Mouse (Mus musculus) mouse trophoblast stem cell (cell line): ENCODE results near the gene Zfp263.

Source experiments
- in situ Hi-C, 2 experiments: fragments of 300-500 bp; cut with MseI, MboI; formaldehyde crosslinking; loops; 2 replicates in 1 of 2; 3 replicates in 1 of 2; pipeline ENCODE4 v1.15.1; 2025

Gene Zfp263

DNA sequence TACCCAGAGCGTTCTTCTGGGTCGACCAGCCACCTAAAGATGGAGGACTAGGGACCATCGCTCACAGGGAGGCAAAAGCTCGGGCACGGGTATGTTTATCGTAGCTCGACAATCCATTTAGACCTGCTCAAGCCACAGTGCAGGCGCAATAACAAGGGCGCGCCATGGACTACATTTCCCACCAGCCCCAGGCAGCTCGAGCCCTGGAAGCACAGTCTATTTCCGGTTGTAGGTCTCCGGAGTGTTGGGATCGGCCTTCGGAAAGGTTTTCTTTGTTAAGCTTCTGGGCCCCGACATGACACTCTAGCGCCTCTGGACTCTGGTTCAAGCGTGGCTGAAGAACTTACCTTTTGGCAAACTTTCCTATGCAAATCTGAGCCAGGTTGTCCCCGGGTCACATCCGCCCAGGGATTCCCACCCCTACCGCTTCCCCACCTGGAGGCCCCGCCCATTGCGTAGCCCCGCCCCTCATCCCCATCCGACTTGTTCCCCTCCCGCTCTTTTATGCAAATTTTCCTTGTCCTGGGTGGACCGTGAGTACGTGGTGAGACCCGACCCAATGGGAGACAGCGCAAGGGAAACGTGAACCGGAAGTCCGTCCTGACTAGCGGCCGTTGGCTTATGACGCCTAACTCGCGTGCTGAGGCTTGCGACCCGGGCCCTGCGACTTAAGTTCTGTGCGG lies at the start of gene Zfp263:
Gene Zfp263 (plus strand): TSS at position 591 of the 683 bp plus-strand sequence.
- in situ Hi-C loops = no loop called here

DNA sequence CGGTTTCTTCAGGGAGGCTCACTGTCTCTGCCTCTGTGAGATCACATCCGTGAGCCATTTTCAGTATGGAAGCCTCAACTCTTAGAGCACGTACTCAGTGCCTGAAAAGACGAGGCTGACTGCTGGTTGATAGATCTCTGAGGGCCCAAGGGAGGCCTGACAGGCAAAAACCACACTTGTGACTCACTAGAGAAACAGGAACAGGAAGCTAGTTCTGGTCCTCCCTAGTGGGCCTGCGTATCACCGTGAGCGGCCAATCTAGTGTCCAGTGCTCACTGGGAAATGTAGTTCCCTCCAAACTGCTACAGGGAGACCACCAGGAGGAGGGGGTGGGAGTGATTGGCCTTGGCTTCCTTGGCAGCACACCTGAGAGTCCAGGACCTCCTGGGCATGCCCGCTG lies 44.6 kb upstream of the Zfp263 start:
- in situ Hi-C loops = no loop called here

DNA sequence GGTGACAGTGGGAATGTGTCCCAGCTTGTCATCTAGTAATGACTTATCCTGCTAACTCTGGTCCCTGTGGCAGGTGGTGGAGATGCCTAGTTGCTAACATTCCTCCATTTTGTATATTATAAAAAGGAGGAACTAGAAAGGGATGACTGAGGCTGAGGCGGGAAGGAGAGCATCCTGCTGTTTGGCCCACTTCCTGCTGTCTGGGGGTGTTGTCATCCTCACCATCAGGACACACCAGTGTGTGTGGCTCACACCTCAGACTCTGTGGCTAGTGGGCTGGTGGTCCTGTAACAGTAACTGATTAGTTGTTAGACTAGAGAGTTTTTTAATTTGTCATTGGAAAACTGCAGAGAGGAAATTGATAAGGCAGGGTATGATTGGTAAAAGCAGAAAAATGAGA lies 43.0 kb upstream of the Zfp263 start:
- in situ Hi-C loops = no loop called here

DNA sequence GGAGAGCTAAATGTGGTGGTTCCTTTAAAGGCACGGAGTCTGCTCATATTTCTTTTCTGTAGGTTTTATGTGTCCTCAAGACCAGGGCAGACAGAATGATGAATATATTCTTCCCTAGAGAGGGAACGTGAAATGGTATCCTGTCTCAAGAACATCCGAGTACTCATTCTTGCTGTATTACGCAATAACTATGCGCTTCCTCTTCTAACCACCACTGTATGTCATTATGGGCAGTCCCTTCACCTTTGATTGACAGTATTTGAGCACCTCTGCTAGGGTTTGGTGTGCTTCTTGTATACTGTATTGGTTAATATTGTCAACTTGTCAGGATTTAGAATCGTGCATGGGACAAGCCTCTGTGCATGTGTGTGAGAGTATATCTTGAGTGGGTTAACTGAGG lies 37.2 kb upstream of the Zfp263 start:
- in situ Hi-C loops = no loop called here

DNA sequence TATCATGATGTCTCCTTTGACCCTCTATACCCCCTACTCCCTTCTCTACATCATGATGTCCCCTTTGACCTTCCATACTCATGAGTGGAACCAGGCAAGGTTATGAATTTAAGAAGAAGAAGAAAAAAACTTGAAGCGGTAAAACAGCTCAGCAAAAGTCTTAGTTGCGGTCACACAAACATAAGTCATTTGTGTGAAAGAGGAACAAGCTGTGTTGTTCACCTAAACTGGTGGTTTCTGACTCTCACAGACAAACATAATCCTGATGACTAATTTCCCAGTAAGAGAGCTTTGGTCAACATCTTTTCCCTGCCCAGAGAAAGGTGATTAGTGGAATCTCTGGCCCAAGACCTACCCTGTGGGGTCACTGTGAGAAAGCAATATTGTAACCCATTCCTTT lies 29.2 kb upstream of the Zfp263 start:
- in situ Hi-C loops = no loop called here

DNA sequence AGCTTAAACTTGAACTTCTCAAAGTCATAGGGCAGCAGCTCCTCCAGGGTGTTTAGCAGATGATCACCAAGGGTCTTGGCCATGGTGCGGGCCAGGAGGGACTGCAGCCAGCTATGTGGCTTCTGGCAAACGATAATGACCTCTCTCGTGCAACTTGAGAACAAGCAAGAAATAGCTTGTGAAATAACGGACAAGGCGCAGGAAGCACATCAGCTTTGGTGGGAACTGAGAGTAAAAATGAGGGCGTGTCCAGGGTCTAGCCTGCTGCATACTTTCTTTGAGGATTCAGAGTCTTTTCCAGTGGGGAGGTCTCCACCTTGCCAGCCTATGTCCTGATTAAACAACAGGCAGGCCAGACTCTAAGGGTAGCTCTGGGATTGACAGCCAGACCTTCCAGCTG lies 25.9 kb upstream of the Zfp263 start, which contains the start of gene Mefv:
Gene Mefv (minus strand): TSS at position 118 of the 400 bp plus-strand sequence.
- in situ Hi-C loops = no loop called here

DNA sequence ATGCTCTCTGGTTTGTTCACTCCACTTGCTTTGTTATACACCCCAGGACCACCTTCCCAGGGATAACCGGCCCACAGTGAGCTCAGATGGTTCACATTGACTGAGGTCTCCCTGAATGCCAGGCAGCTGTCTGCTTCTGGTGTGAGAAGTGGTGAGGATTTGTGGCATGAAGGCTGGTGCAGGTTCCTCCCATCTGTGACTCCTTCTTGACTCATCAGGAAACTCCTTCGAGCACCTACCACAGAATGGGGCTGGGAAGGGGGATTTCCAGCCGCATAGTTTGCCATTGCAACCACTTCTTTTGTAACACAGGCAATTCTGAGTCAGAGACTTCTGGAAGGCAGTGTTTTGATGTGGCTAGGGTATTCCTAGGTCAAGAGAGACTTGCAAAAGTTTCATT lies 20.7 kb upstream of the Zfp263 start:
- in situ Hi-C loops = no loop called here

DNA sequence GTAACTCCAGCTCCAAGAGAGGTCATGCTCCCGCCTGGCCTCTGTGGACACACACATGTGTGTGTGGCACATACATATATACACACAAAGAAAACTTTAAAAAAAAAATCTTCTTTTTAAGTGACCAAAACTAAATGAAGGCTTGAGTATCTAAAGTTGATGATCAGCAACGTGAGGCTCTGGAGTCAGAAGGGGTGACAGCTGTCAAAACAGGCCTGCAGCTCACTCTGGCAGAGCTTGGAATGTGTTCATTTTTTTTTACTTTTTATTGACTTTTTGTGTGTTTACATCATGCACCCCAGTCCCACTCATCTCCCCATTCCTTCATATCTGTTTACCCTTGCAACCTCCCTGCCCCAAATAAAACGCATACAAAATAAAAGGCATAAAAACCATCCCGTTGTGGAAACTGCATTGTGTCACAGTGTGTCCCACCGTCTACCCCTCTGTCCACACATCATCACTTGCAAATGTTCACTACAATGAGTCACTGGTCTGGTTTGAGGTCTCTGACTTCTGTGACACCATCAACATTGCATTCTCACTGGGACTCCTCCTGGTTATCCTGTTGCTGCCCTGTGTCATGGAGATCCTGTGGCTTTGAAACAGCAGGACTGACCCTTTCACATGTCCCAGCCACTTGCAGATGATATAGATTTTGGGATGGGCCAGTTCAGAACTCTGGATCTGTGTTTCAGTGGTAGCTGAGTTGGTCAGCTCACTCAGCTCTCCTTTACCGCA lies 15.7 kb upstream of the Zfp263 start:
- in situ Hi-C loops = no loop called here

DNA sequence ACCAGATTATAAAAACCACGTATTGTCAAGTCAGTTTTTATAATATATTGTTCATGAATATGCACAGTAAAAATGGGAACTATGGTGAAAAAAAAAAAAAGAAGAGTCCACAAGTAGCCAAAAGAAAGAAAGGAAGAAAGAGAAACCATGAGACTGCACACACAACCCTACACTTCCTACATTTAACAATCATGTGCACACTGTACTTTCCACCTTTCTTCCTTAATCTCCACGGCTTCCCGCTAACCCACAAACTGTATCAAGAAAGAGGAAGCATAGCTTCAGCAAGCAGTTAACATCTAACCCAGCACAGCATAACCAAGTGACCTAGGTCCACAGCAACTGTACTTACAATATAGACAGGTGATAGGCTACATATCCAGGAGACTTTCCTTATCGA lies 11.3 kb upstream of the Zfp263 start:
- in situ Hi-C loops = no loop called here

DNA sequence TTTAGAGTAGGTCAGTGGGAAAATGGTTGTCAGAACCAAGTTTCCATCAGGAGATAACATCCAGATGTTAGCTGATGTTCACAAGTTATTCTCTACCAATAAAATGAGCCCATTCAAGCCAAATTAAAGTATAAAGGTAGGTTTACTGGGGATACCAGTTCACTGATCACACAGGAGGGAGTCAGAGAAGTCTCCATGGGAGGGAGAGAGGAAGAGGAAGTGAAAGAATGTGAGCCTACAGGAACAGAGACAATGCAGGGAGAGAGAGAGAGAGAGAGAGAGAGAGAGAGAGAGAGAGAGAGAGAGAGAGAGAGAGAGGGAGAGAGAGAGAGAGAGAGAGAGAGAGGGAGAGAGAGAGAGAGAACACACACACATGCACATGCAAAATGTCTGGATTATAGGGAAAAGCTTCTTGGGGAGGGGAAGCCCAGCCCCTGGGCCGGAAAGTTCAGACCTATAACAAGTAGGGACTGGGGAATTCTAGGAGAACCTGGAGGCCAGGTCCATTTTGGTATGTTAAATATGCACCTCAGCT lies 10.6 kb upstream of the Zfp263 start:
- in situ Hi-C loops = no loop called here

DNA sequence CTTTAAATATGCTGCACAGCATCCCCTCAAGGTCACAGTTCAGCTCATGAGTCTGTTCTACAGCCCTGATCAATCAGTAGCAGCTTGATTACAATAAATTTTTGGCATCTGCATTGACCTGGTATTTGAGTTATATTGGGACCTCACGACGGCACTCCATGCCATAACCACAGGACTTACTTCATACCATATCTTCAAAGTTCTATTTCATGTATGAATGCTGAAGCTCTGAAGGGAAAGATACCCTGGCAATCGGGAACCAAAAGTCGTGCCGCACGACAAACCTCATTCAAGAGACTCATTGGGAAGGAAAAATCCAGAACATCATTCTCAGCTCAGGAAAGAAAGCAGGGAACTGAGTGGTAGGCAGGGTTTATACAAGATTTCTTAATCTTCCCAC lies 1.4 kb upstream of the Zfp263 start:
- in situ Hi-C loops = no loop called here

DNA sequence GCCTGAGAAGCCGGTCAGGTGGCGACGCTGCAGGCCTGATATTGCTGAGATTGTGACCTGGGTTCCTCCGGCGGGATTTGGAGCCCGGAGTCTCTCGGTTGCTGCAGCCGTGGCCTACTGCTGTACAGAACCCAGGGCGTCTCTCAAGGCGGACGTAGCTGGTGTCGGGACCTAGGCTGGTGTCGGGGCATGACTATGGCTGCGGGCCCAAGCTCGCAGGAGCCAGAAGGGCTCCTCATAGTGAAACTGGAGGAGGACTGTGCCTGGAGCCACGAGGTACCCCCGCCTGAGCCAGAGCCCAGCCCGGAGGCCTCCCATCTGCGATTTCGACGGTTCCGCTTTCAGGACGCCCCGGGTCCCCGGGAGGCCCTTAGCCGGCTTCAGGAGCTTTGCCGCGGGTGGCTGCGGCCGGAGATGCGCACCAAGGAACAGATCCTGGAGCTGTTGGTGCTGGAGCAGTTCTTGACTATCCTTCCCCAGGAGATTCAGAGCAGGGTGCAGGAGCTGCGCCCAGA lies 350 bp downstream of the Zfp263 start:
- in situ Hi-C loops = no loop called here

DNA sequence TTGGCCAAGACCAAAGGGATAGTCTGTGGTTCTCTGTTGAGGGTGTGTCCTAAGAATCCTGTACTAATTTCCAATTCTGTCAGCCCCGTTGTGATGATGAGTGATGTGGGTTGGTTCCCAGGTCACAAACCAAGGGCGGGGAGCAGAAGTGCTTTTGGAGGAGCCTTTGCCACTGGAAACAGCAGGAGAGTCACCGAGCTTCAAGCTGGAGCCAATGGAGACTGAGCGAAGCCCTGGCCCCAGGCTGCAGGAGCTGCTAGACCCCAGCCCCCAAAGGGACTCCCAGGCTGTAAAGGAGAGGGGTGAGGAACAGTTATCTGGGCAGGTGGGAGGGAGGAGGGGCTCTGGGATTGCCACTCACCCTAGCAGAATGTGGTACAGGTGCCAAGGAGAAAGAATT lies 1.8 kb downstream of the Zfp263 start:
- in situ Hi-C loops = no loop called here

DNA sequence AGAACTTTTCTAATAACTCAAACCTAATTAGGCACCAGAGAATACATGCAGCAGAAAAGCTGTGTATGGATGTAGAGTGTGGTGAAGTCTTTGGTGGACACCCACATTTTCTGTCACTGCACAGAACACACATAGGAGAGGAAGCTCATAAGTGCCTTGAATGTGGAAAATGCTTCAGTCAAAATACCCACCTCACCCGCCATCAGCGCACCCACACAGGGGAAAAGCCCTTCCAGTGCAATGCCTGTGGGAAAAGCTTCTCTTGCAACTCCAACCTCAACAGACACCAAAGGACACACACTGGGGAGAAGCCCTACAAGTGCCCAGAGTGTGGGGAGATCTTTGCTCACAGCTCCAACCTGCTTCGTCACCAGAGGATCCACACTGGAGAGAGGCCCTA lies 5.1 kb downstream of the Zfp263 start:
- in situ Hi-C loops = no loop called here

DNA sequence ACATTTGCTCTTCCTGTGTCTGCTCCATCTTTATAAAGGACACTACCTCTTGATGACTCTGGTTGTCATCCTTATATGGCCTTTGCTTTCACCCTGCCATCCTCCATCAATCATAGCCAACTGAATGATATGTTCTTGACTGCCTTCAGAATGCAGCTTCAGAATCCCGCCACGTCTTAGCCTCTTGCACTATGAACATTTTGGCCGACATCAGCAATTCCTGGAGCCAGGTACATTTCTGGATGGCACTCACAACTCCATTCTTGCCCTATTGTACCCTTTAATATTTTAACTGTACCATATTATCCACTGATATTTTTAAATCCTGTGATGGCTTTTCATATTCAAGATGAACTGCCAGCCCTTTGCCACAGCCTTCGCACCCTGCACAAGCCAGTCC lies 27.7 kb downstream of the Zfp263 start:
- in situ Hi-C loops = no loop called here

DNA sequence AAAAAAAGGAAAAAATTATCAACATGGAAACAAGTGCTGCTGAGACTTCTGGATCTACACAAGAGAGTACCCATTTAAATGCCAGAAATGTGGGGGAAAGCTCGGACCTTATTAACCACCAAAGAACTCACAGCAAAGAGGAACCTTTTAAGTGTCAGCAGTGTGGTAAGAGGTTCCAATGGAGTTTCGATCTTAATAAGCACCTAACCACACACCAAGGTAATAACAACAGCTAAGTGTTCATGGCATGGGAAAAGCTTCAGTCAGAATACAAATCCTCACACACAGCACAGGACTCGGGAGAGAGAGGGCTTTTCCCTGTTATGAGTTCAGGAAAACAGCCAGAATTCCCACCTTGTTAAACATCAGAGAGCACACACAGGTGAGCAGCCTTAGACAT lies 32.5 kb downstream of the Zfp263 start:
- in situ Hi-C loops = no loop called here

DNA sequence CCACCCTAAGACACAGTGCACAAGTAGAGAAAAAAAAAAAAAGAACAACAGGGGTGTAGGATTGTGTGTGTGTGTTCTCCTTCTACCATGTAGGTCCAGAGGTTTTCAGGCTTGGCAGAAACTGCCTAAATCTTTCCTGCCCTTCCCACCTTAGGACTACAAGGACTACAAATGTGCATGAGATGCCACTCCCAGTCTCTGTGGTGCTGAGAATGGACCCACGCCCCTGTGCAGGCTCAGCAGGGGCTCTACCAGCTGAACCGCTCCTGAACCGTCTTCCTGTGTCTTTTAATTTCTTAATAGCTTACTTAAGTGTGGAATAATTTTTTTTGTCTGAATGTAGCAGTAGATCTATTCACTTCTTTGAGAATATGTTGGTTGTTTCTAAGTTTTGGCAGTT lies 34.1 kb downstream of the Zfp263 start:
- in situ Hi-C loops = no loop called here

DNA sequence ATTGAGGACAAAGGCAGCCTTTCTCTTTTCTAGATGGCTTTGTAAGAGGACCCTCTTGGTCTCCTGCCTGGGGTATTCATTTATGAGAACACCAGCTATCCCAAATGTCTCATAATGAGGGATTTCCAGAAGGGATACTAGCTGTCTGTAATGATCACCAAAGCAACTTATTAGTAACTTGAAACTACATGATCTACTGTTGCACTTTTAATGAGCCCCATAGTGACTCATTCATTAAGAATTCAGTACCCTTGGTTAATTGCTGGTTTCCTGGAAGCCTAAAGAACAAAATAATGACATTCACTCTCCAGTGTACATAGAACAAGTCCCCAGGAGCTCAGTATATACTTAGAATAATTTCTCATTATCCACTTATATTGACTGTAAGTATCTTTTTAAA lies 37.3 kb downstream of the Zfp263 start:
- in situ Hi-C loops = no loop called here

DNA sequence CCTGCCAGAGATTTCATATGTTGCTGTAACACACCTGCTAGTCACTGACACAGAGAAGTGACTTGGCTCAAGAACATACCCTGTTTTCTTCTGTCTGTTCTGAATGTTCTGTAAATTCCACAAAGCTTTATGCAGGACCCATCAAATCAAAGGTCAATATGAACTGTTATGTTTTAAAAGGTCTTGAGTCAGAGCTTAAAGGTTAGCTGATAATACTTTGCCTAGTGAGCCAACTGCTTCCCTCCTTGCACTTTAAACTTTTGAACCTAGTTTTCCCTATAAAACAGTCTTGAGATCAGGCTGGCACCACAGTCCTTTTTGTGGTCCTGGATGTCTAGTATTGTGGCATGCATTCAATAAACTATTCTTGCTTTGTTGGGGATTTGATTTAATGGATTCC lies 44.5 kb downstream of the Zfp263 start:
- in situ Hi-C loops = no loop called here
